Mouse (Mus musculus): Measurements from ENCODE around the gene Spata31d1b. TPM values are rescaled to one million over a fixed set of nuclear protein-coding genes. Genes with fewer than 3 reads are reported as not detected.
"Not testable (repeated sequence)": the region's sequence is repeated elsewhere in the genome, so short reads cannot be mapped to it uniquely, and the experiment has no call there.

Spata31d1b gene
- not detected in 2 replicates for polyA plus RNA-seq (2015; fragmentation: Nextera tagmentation; extraction: Ambion mirVana)

- not testable (repeated sequence) for DNase-seq (ENCODE audit: low spot score); H3K27ac ChIP-seq (ENCODE audit: low read length); H3K9ac ChIP-seq (replicated peaks; ENCODE audit: low read depth); H3K4me3 ChIP-seq (ENCODE audit: low read depth, low read length); H3K36me3 ChIP-seq (ENCODE audit: insufficient read depth, low read length); H3K27me3 ChIP-seq (replicated peaks; ENCODE audit: insufficient read depth, low read length); H3K4me2 ChIP-seq (replicated peaks; ENCODE audit: low read depth, low read length); H3K9me3 ChIP-seq (ENCODE audit: low read length); H3K4me1 ChIP-seq (ENCODE audit: insufficient read depth, low read depth, low read length); ATAC-seq
- 59% methylated on average over 3 of the region's 3 CpGs for WGBS
Measured at GRCm38 (mm10) chr13:59711984-59712383, at the start of gene Spata31d1b. Gene Spata31d1b, plus strand, starts transcription at chr13:59712284.

DNA sequence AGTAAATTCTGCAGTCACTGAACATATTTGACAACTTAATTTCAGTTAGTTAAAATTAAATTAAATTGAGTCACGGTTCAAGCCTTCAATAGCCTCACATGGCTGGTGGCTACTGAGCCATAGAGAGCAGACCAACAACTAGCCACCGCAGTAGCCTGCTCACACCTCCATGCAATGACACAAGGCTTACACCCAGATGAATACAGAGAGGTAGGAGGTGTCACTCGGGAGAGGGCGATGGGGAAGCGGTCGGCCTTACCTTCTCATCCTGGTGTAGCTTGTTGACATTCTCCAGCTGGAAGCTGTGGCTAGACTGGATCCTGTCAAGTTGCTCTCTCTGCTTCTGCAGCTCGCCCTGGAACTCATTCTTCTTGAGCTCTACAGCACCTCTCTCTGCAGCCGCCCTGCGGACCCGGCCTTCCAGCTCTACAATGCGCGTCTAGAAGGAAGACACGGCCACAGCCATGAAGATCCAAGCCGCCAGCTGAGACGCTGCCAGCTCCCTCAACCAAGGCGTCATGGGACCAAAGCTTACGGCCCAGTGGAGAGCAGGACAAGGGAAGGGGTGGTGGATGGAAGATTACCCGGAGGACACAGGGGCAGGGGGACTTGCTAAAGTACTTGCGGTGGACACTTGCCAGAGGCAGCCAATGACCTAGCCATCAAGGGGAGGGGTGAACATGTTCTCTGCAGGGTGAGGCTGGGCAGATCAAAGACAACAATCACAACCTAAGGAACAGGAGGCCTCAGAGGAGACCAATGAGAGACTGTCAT, 48.0 kb upstream of the Spata31d1b start:
- Histone ChIP-seq H3K27me3 (replicated peaks; ENCODE audit: insufficient read depth, low read length) (no peaks in the 10 kb centered on the region), H3K9ac (replicated peaks; ENCODE audit: low read depth) (no peak overlapping the region), H3K9me3 (ENCODE audit: low read length) (no peaks in the 10 kb centered on the region), H3K36me3 (ENCODE audit: insufficient read depth, low read length) (peaks cover 6% of the 10 kb centered on the region; the same call in 1 of the 2 replicates), H3K4me3 (ENCODE audit: low read depth, low read length) (no peak overlapping the region), H3K27ac (ENCODE audit: low read length) (peak overlapping the region; percentile 9; the same call in 1 of the 2 replicates), H3K4me2 (replicated peaks; ENCODE audit: low read depth, low read length) (no peak overlapping the region), H3K4me1 (ENCODE audit: insufficient read depth, low read depth, low read length) (no peaks in the 10 kb centered on the region; the same call in 1 of the 2 replicates)
- ATAC-seq = no peak
- TF ChIP-seq EP300 (IDR thresholded peaks at IDR 0.05) (no peak), CTCF (IDR thresholded peaks at IDR 0.05) (no peak)
- no peak for DNase-seq (ENCODE audit: low spot score)
- WGBS = 88% methylated on average over 19 of the region's 19 CpGs

GRCm38 (mm10) chr13:59667763-59668162, 44.3 kb upstream of the Spata31d1b start:
- H3K27me3 ChIP-seq (replicated peaks; ENCODE audit: insufficient read depth, low read length) = no peaks in the 10 kb centered on the region
- DNase-seq (ENCODE audit: low spot score) (no peak), ATAC-seq (no peak)
- no peak overlapping the region for H3K9ac ChIP-seq (replicated peaks; ENCODE audit: low read depth)
- 81% methylated on average over 5 of the region's 5 CpGs for WGBS
- TF ChIP-seq CTCF (IDR thresholded peaks at IDR 0.05) = no peak
- TF ChIP-seq EP300 (IDR thresholded peaks at IDR 0.05) = no peak
- no peaks in the 10 kb centered on the region; the same call in 1 of the 2 replicates for H3K4me1 ChIP-seq (ENCODE audit: insufficient read depth, low read depth, low read length)
- no peaks in the 10 kb centered on the region for H3K9me3 ChIP-seq (ENCODE audit: low read length)
- H3K4me3 ChIP-seq (ENCODE audit: low read depth, low read length) = no peak overlapping the region
- H3K27ac ChIP-seq (ENCODE audit: low read length) = no peak overlapping the region
- peaks cover 6% of the 10 kb centered on the region; the same call in 1 of the 2 replicates for H3K36me3 ChIP-seq (ENCODE audit: insufficient read depth, low read length)
- H3K4me2 ChIP-seq (replicated peaks; ENCODE audit: low read depth, low read length) = no peak overlapping the region

- TF ChIP-seq CTCF (IDR thresholded peaks at IDR 0.05) = no peak
- peak; percentile 56 for TF ChIP-seq EP300 (IDR thresholded peaks at IDR 0.05)
- peak; percentile 69 for DNase-seq (ENCODE audit: low spot score)
Measured at GRCm38 (mm10) chr13:59668501-59669093, 43.5 kb upstream of the Spata31d1b start.

DNA sequence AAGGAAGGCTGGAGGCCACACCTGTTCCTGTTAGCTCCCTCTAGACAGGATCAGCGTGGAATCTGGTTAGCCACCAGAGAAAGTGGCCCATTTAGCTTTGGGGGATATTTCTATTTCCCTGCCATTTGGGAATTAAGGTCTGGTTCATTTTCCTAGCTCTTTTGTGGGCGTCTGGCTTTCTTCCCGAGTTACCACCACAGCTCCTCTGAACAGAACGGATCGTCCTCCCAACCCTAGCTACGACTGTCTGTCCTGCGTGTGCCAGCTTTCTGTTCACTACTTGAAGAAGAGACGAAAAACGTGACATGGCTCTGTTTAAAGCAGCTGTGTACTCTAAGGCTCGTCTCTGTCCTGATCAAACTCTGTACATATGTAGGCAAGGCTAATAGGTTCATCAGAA, 42.1 kb upstream of the Spata31d1b start:
- Histone ChIP-seq H3K9ac (replicated peaks; ENCODE audit: low read depth) (no peak overlapping the region), H3K27ac (ENCODE audit: low read length) (no peak overlapping the region), H3K36me3 (ENCODE audit: insufficient read depth, low read length) (no peaks in the 10 kb centered on the region; the same call in 1 of the 2 replicates), H3K4me1 (ENCODE audit: insufficient read depth, low read depth, low read length) (peaks cover 7% of the 10 kb centered on the region; the same call in 1 of the 2 replicates), H3K9me3 (ENCODE audit: low read length) (no peaks in the 10 kb centered on the region), H3K4me3 (ENCODE audit: low read depth, low read length) (no peak overlapping the region), H3K4me2 (replicated peaks; ENCODE audit: low read depth, low read length) (no peak overlapping the region), H3K27me3 (replicated peaks; ENCODE audit: insufficient read depth, low read length) (no peaks in the 10 kb centered on the region)
- WGBS = 89% methylated on average over 10 of the region's 10 CpGs
- ATAC-seq (no peak), DNase-seq (ENCODE audit: low spot score) (no peak)
- no peak for TF ChIP-seq CTCF (IDR thresholded peaks at IDR 0.05)

More at GRCm38 (mm10) chr13:59668501-59669093, 43.5 kb upstream of the Spata31d1b start:
- no peak overlapping the region for H3K4me3 ChIP-seq (ENCODE audit: low read depth, low read length)
- H3K4me2 ChIP-seq (replicated peaks; ENCODE audit: low read depth, low read length) = no peak overlapping the region; the same call in 1 of the 2 replicates
- no peaks in the 10 kb centered on the region; the same call in 1 of the 2 replicates for H3K4me1 ChIP-seq (ENCODE audit: insufficient read depth, low read depth, low read length)
- peak overlapping the region; percentile 60 for H3K27ac ChIP-seq (ENCODE audit: low read length)
- H3K9ac ChIP-seq (replicated peaks; ENCODE audit: low read depth) = no peak overlapping the region
- H3K36me3 ChIP-seq (ENCODE audit: insufficient read depth, low read length) = peaks cover 6% of the 10 kb centered on the region; the same call in 1 of the 2 replicates
- ATAC-seq = peak; percentile 85
- no peaks in the 10 kb centered on the region for H3K9me3 ChIP-seq (ENCODE audit: low read length)
- WGBS = 14% methylated on average over 11 of the region's 11 CpGs
- no peaks in the 10 kb centered on the region for H3K27me3 ChIP-seq (replicated peaks; ENCODE audit: insufficient read depth, low read length)

- no peaks in the 10 kb centered on the region for H3K36me3 ChIP-seq (ENCODE audit: insufficient read depth, low read length)
- no peak overlapping the region for H3K9ac ChIP-seq (replicated peaks; ENCODE audit: low read depth)
- ATAC-seq (no peak), DNase-seq (ENCODE audit: low spot score) (no peak)
- H3K4me2 ChIP-seq (replicated peaks; ENCODE audit: low read depth, low read length) = no peak overlapping the region
- no peak overlapping the region for H3K27ac ChIP-seq (ENCODE audit: low read length)
- H3K4me3 ChIP-seq (ENCODE audit: low read depth, low read length) = no peak overlapping the region
- TF ChIP-seq CTCF (IDR thresholded peaks at IDR 0.05) = no peak
- H3K27me3 ChIP-seq (replicated peaks; ENCODE audit: insufficient read depth, low read length) = no peaks in the 10 kb centered on the region
- H3K4me1 ChIP-seq (ENCODE audit: insufficient read depth, low read depth, low read length) = peaks cover 7% of the 10 kb centered on the region; the same call in 1 of the 2 replicates
- 70% methylated on average over 2 of the region's 2 CpGs for WGBS
- no peaks in the 10 kb centered on the region for H3K9me3 ChIP-seq (ENCODE audit: low read length)
Measured at GRCm38 (mm10) chr13:59671521-59671920, 40.6 kb upstream of the Spata31d1b start.
